In the genomic region with DNA sequence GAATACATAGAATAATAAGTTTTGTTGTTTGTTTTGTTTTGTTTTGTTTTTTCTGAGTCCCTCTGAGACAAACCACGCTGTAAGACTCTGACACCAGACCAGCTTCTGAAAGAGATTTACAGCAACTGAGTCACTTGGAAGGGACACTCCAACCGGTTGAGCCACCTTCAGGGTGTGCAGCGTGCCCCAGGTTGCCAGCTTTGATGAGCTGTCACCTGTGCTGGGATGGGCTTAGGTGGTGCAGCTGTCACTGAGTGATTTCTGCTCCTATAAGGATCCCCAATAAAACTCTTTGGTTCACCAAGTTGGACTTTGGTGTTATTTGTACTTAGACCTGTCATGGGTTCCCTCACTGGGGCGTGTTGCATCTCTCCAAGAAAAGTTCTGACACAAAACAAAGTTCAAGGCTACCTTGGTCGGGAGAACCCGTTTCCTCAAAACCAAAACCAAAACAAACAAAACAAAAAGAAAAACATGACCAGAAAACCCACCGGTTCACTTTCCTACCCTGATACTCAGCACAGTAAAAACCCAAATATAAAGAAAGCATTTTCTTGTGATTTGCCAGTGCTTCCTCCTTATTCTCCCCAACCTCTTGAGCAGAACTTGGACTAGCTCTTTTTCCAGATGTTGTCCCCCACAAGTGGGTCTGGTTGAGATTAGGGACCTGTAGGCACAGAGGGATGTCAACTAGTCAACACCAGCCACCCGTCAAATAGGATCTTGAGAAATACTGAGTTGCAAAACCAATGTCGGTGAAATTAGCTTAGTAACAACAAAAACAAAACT, we compare ENCODE assay signal across 16 mouse cellular contexts. TPM values are rescaled to one million over a fixed set of nuclear protein-coding genes. Genes with fewer than 3 reads are reported as not detected.
DNase-seq lines count a peak whose midpoint lies in the region; ATAC-seq and TF ChIP-seq lines count a peak whose summit lies in the region.
"Had no signal": no experiment of that assay in that cellular context is flagged by ENCODE, and none has a peak within 500 bp of the region (broad histone marks: within the 10 kb centered on the region; RNA-seq: fewer than 3 reads in every experiment).

No protein-coding gene starts in this region.

- H3K9me3 ChIP-seq in embryonic facial prominence, embryonic 14.5 days (ENCODE audit: control insufficient read depth, low read length), result no peaks in the 10 kb centered on the region
- H3K9me3 ChIP-seq in embryonic facial prominence, embryonic 10.5 days, result no peaks in the 10 kb centered on the region
- H3K9me3 ChIP-seq: embryonic facial prominence, embryonic 13.5 days; limb, embryonic 13.5 days had no signal

- no peak overlapping the region for H3K27ac ChIP-seq in embryonic facial prominence, embryonic 14.5 days (replicated peaks; ENCODE audit: low read depth, low read length)
- no peak overlapping the region for H3K27ac ChIP-seq in embryonic facial prominence, embryonic 10.5 days (replicated peaks)
- peak overlapping the region; percentile 92 for H3K27ac ChIP-seq in macrophage
- H3K27ac ChIP-seq in cerebellum, adult 2 months (ENCODE audit: insufficient read depth, low read length), result no peak overlapping the region
- H3K27ac ChIP-seq: embryonic facial prominence, embryonic 13.5 days; forebrain, embryonic 13.5 days; limb, embryonic 13.5 days had no signal

- no peak for TF ChIP-seq CTCF in cerebellum, adult 2 months (IDR thresholded peaks at IDR 0.05; ENCODE audit: borderline replicate concordance, insufficient read depth, low read depth, low read length)

- H3K4me1 ChIP-seq in embryonic facial prominence, embryonic 14.5 days (ENCODE audit: control insufficient read depth, insufficient read depth, low read length), result peaks cover 6% of the 10 kb centered on the region
- H3K4me1 ChIP-seq in embryonic facial prominence, embryonic 10.5 days, result peaks cover 17% of the 10 kb centered on the region
- H3K4me1 ChIP-seq in cerebellum, adult 2 months (ENCODE audit: control insufficient read depth, insufficient read depth, low read length), result no peaks in the 10 kb centered on the region
- H3K4me1 ChIP-seq: forebrain, embryonic 13.5 days had no signal

- ATAC-seq in embryonic facial prominence, embryonic 14.5 days (ENCODE audit: low read depth), result peak; percentile 44; the same call in 1 of the 2 replicates
- ATAC-seq: forebrain, embryonic 13.5 days; Patski had no signal

- WGBS in embryonic facial prominence, embryonic 14.5 days, result 67% methylated on average over 9 of the region's 9 CpGs
- WGBS in embryonic facial prominence, embryonic 10.5 days, result 75% methylated on average over 9 of the region's 9 CpGs
- WGBS in macrophage (ENCODE audit: missing documents), result 56% methylated on average over 9 of the region's 9 CpGs
- WGBS in cerebellum, adult 2 months, result 87% methylated on average over 9 of the region's 9 CpGs

- no peak for TF ChIP-seq POLR2A in cerebellum, adult 2 months (IDR thresholded peaks at IDR 0.05; ENCODE audit: borderline replicate concordance, insufficient read depth, low read length)

- no peak overlapping the region for H3K4me2 ChIP-seq in embryonic facial prominence, embryonic 14.5 days (ENCODE audit: low read depth, low read length)
- H3K4me2 ChIP-seq: embryonic facial prominence, embryonic 13.5 days; forebrain, embryonic 13.5 days; limb, embryonic 13.5 days had no signal

- no peak overlapping the region for H3K4me3 ChIP-seq in embryonic facial prominence, embryonic 14.5 days (ENCODE audit: low read depth, low read length)
- H3K4me3 ChIP-seq in embryonic facial prominence, embryonic 10.5 days, result no peak overlapping the region
- no peak overlapping the region for H3K4me3 ChIP-seq in macrophage (ENCODE audit: inconsistent target)
- no peak overlapping the region for H3K4me3 ChIP-seq in cerebellum, adult 2 months (replicated peaks; ENCODE audit: insufficient read depth, low read depth, low read length)
- H3K4me3 ChIP-seq: embryonic facial prominence, embryonic 13.5 days; forebrain, embryonic 13.5 days; limb, embryonic 13.5 days had no signal

- no peaks in the 10 kb centered on the region for H3K36me3 ChIP-seq in embryonic facial prominence, embryonic 14.5 days (ENCODE audit: control insufficient read depth, insufficient read depth, low read length)
- H3K36me3 ChIP-seq in embryonic facial prominence, embryonic 10.5 days (replicated peaks), result no peaks in the 10 kb centered on the region
- H3K36me3 ChIP-seq in macrophage (ENCODE audit: inconsistent target), result no peaks in the 10 kb centered on the region
- H3K36me3 ChIP-seq: embryonic facial prominence, embryonic 13.5 days; limb, embryonic 13.5 days had no signal

- H3K27me3 ChIP-seq in embryonic facial prominence, embryonic 14.5 days (replicated peaks; ENCODE audit: control insufficient read depth, insufficient read depth, low read length), result no peaks in the 10 kb centered on the region
- H3K27me3 ChIP-seq in embryonic facial prominence, embryonic 10.5 days (replicated peaks; ENCODE audit: low read depth, poor library complexity, severe bottlenecking), result no peaks in the 10 kb centered on the region
- H3K27me3 ChIP-seq in cerebellum, adult 2 months (ENCODE audit: control insufficient read depth, insufficient read depth, low read length), result no peaks in the 10 kb centered on the region
- H3K27me3 ChIP-seq: embryonic facial prominence, embryonic 13.5 days; forebrain, embryonic 13.5 days; limb, embryonic 13.5 days; Patski had no signal

- H3K9ac ChIP-seq in embryonic facial prominence, embryonic 14.5 days (ENCODE audit: low read depth, low read length), result no peak overlapping the region
- H3K9ac ChIP-seq: embryonic facial prominence, embryonic 13.5 days; forebrain, embryonic 13.5 days; limb, embryonic 13.5 days had no signal

- no peak for DNase-seq in embryonic facial prominence, embryonic 14.5 days (ENCODE audit: low spot score)
- no peak for DNase-seq in embryonic facial prominence, embryonic 10.5 days (ENCODE audit: low spot score)
- DNase-seq in urinary bladder, postnatal 14 days (ENCODE audit: low spot score), result peak; percentile 51
- DNase-seq in urinary bladder, postnatal 4 days (ENCODE audit: low spot score in 2 of 2), result no peak
- no peak for DNase-seq in cerebellum, adult 2 months
- no peak for DNase-seq in urinary bladder, adult 2 months (ENCODE audit: low spot score)
- DNase-seq in ovary, postnatal 14 days (ENCODE audit: low spot score), result no peak
- DNase-seq: cerebellum, adult 11-12 months; lung, postnatal 14 days; midbrain, embryonic 14.5 days; thymus, postnatal 14 days had no signal

- H3K79me2 ChIP-seq in macrophage (ENCODE audit: inconsistent target), result no peaks in the 10 kb centered on the region

RNA-seq across cellular contexts. Expression of a gene that starts 17.4 kb away (rescaled TPM):
- polyA plus RNA-seq in embryonic facial prominence, embryonic 14.5 days (2014; fragmentation: Nextera tagmentation; extraction: Ambion mirVana), result 23.6 and 27.0 TPM in 2 replicates
- polyA plus RNA-seq in embryonic facial prominence, embryonic 10.5 days (2016; fragmentation: Nextera tagmentation; extraction: Ambion mirVana), result 15.8 and 19.4 TPM in 2 replicates
- total RNA-seq in macrophage (2018; cell fraction: chromatin; rRNA removed), result 100 to 1,000 TPM in 1 of 26 experiments, 10 to 100 TPM in 19, 1 to 10 TPM in 6; 4.9 to 154 (median 18.5) TPM
- 10 to 100 TPM; 19.5 to 87.4 (median 38.1) TPM for total RNA-seq in macrophage (2018; cell fraction: cytosol; rRNA removed)
- total RNA-seq in macrophage (2018; cell fraction: nucleus; rRNA removed), result 100 to 1,000 TPM in 2 of 26 experiments, 10 to 100 TPM in 24; 14.4 to 130 (median 28.3) TPM
- polyA plus RNA-seq in macrophage (2018), result 38.9 to 52.7 TPM (median 40.3 TPM) in 3 replicates
- 16.5 and 17.8 TPM in 2 replicates for polyA plus RNA-seq in cerebellum, adult 2 months (2012; rRNA removed)
- polyA plus RNA-seq in urinary bladder, adult 2 months (2012; rRNA removed), result 106 and 139 TPM in 2 replicates
